Mouse (Mus musculus): ENCODE measurements around the gene Cfap54.

The Cfap54 gene

GRCm38 (mm10) chr10:92937741-92938285 is 143.6 kb downstream of the Cfap54 start:
- no peak for DNase-seq (ENCODE audit: low read depth, low spot score)

GRCm38 (mm10) chr10:92937091-92937490 is 144.3 kb downstream of the Cfap54 start:
- DNase-seq (ENCODE audit: low read depth, low spot score): no peak

GRCm38 (mm10) chr10:92934506-92934905 is 146.9 kb downstream of the Cfap54 start:
- no peak for DNase-seq (ENCODE audit: low read depth, low spot score)

GRCm38 (mm10) chr10:92933616-92934015 is 147.8 kb downstream of the Cfap54 start:
- no peak for DNase-seq (ENCODE audit: low read depth, low spot score)

- DNase-seq (ENCODE audit: low read depth, low spot score): no peak
Measured at GRCm38 (mm10) chr10:92932464-92932863, 149.0 kb downstream of the Cfap54 start.

GRCm38 (mm10) chr10:92930036-92930435 is 151.4 kb downstream of the Cfap54 start:
- no peak for DNase-seq (ENCODE audit: low read depth, low spot score)

- DNase-seq (ENCODE audit: low read depth, low spot score): no peak
Measured at GRCm38 (mm10) chr10:92928256-92928655, 153.2 kb downstream of the Cfap54 start.

- DNase-seq (ENCODE audit: low read depth, low spot score): no peak
Measured at GRCm38 (mm10) chr10:92918551-92918950, 162.9 kb downstream of the Cfap54 start.

- no peak for DNase-seq (ENCODE audit: low read depth, low spot score)
Measured at GRCm38 (mm10) chr10:92907246-92907645, 174.2 kb downstream of the Cfap54 start.

- DNase-seq (ENCODE audit: low read depth, low spot score): no peak
Measured at GRCm38 (mm10) chr10:92888466-92888865, 193.0 kb downstream of the Cfap54 start.

- no peak for DNase-seq (ENCODE audit: low read depth, low spot score)
Measured at GRCm38 (mm10) chr10:92878000-92878399, 203.4 kb downstream of the Cfap54 start.

GRCm38 (mm10) chr10:92840980-92841379 is 240.4 kb downstream of the Cfap54 start:
- DNase-seq (ENCODE audit: low read depth, low spot score): no peak

GRCm38 (mm10) chr10:92837572-92837971 is 243.8 kb downstream of the Cfap54 start:
- DNase-seq (ENCODE audit: low read depth, low spot score): no peak

GRCm38 (mm10) chr10:92837045-92837444 is 244.4 kb downstream of the Cfap54 start:
- DNase-seq (ENCODE audit: low read depth, low spot score): no peak

- no peak for DNase-seq (ENCODE audit: low read depth, low spot score)
Measured at GRCm38 (mm10) chr10:92821499-92821898, 259.9 kb downstream of the Cfap54 start.

- DNase-seq (ENCODE audit: low read depth, low spot score): no peak
Measured at GRCm38 (mm10) chr10:92818190-92818589, 263.2 kb downstream of the Cfap54 start.

- no peak for DNase-seq (ENCODE audit: low read depth, low spot score)
Measured at GRCm38 (mm10) chr10:92816903-92817302, 264.5 kb downstream of the Cfap54 start.

- no peak for DNase-seq (ENCODE audit: low read depth, low spot score)
Measured at GRCm38 (mm10) chr10:92810894-92811293, 270.5 kb downstream of the Cfap54 start.

GRCm38 (mm10) chr10:92791908-92792307 is 289.5 kb downstream of the Cfap54 start:
- no peak for DNase-seq (ENCODE audit: low read depth, low spot score)

GRCm38 (mm10) chr10:92791531-92791900 is 289.9 kb downstream of the Cfap54 start:
- DNase-seq (ENCODE audit: low read depth, low spot score): no peak

GRCm38 (mm10) chr10:92790893-92791530 is 290.4 kb downstream of the Cfap54 start:
- no peak for DNase-seq (ENCODE audit: low read depth, low spot score)

- no peak for DNase-seq (ENCODE audit: low read depth, low spot score)
Measured at GRCm38 (mm10) chr10:92790247-92790646, 291.2 kb downstream of the Cfap54 start.

GRCm38 (mm10) chr10:92788410-92789096 is 292.9 kb downstream of the Cfap54 start:
- DNase-seq (ENCODE audit: low read depth, low spot score): no peak
